Mouse (Mus musculus) kidney, adult 18-20 months (tissue): ENCODE measurements around the gene Wipf2.
A peak's percentile ranks its signal among the peaks of the same experiment; 100 is the strongest.
"Not testable (repeated sequence)": the region's sequence is repeated elsewhere in the genome, so short reads cannot be mapped to it uniquely, and the experiment has no call there.

ENCODE experiments used
- DNase-seq: peaks from one replicate; pipeline ENCODE4 v3.0.0; 2021

Gene Wipf2

GRCm38 (mm10) chr11:98863028-98863750 lies at the start of gene Wipf2:
Wipf2 (plus strand) TSS chr11:98863638.
- peak; percentile 95 for DNase-seq

DNA sequence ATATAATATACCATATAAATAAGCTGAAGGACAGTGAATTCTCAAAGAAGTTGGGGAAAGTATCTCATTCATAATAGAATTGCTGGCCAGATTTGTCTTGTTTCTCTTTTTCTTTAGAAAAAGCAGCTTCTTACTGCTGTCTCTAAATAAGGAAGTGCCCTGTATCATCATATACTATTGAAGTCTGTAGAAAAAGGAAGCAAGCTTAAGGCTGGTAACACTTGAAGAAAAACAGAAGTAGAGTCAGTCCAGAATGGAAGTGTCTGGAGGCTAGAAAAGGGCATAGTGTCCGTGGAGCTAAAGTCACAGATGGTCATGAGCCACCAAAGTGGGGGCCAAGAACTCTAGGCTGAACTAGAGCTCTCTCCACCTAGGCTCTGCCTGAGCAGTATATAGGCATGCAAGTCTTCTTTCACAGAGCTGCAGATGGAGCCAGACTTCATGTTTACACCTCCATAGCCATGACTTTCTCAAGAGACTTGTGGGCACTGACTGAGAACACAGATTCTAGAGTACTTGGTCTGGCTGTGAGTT lies 46.7 kb upstream of the Wipf2 start:
- DNase-seq: no peak

DNA sequence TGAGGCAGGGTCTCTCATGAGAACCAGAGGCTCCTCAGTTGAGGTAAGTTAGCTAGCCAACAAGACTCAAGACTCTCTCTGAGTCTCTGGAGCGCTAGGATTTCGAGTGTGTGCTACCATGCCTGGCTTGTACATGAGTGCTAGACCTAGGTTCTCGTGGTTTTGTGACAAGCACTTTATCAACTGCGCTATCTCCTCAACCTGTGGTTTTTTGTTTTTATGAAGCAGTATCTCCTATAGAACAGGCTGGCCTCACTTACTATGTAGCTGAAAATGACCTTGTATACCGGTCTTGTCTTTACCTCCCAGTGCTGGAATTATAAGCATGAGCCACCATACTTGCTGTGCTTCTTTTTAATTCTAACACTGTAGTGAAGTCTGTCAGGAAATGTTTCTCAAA lies 42.5 kb upstream of the Wipf2 start:
- DNase-seq: no peak

DNA sequence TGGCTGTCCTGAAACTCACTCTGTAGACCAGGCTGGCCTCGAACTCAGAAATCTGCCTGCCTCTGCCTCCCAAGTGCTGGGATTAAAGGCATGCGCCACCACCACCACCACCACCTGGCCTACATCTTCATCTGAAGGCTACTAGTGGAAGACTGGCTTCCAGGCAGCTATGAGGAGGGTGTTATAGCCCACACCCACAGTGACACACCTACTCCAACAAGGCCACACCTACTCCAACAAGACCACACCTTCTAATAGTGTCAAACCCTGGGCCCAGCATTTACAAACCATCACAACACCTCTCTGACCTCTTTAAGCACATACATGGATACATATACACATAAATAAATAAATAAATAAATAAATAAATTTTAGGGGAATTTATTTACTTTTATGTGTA lies 37.4 kb upstream of the Wipf2 start:
- DNase-seq: not testable (repeated sequence)

DNA sequence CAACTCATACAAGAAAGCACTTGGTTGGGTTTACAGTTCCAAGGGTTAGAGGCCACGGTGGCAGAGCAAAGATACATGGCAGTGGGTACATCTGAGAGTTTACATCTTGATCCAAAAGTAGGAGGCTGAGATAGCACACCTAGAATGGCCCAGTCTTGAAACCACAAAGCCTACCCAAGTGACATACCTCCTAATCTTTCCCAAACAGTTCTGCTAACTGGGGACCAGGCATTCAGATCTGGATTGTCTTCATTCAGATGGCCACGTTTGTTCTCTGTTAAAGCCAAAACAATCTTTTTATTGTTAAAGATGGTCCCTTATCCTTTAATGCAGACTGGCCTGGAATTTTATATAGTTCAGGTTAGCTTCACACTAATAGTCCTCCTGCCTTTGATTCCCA lies 35.6 kb upstream of the Wipf2 start:
- no peak for DNase-seq

DNA sequence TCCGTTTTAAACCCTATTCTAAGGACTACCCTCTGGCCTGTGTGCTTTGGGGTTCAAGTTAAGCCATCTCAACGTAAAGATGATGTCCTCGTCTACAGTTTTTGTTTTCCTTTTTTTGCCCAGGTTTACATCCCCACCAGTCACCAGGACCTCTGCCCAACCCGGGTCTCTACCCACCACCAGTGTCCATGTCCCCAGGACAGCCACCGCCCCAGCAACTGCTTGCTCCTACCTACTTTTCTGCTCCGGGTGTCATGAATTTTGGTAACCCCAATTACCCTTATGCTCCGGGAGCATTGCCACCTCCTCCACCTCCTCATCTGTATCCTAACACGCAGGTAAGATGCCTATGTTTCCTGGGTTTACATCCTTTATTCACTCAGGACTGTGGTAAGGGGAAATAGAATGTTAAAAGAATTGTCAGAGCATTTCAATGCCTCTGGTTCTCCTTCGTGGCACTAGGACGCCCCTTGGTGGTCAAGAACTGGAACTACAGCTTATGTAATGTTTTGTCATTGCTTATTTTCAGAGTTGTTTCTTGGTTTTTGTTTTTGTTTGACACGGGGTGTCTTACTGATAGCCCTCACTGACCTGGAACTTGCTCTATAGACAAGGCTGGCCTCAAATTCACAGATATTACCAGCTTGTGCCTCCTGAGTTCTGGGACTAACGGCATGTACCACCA lies 34.2 kb upstream of the Wipf2 start:
- DNase-seq: peak; percentile 31

DNA sequence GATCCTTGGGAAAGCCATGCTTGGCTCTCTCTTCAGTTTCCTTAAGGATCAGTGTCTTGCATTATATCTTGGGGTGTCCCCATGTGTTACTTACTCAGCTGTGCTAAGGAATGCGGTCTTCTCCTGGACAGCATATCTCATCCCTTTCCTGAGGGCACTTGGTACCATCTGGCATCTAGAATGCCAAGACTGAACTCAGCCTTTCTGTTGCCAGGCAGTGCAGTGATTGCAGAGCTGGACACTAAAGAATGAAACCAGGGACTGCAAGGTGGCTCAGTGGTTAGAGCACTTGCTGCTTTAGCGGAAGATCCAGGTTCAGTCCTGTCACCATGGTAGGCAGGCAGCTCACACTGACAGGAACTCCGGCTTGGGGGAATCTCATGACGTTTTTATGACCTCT lies 33.6 kb upstream of the Wipf2 start:
- DNase-seq: no peak

DNA sequence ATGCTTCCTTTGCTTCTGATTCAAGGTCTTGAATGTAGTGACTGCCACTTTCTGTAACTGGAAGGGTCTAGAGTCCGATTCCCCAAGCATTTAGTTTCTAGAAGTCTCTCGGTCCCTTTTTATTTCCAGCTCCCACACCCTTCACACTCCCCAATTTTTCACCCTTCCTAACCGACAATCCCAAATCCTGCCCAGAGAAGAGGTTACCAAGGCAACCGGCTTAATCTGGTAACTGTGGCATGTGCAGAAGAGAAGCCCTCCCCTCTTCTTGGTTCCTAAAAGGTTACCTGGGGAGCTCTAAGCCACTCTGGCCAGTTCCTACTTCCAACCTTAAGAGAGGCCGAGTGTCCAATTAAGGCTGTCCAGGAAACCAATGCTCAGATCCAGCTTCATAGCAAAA lies 28.1 kb upstream of the Wipf2 start:
- no peak for DNase-seq

GRCm38 (mm10) chr11:98835725-98836124 lies 27.7 kb upstream of the Wipf2 start:
- no peak for DNase-seq

GRCm38 (mm10) chr11:98836128-98836527 lies 27.3 kb upstream of the Wipf2 start:
- DNase-seq: no peak

DNA sequence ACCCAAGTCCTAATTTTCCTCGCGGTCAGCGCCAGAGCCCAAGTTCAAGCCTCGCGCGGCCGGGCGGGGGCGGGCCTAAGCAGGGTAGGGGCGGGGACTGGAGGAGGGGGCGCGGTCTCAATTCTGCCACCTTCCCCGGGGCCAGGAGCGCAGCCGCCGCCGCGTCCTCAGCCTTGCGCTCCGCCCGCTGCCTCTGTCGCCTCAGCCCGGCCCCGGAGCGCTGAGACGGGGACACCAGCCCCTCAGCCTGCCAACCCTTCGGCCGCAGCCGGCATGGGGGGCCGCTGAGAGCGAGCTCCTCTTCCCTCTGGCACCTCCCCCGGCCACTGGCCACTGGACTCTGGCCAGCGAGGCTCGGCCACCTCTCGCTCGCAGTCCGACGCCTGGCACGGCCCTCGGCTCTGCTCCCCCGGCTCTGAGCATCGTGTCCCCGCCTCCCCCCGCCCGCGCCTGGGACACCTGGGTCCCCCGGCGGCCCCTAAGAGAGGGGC lies 26.7 kb upstream of the Wipf2 start, which contains the start of gene Rapgefl1:
Rapgefl1 (plus strand) TSS at position 135 of the 491 bp plus-strand sequence.
- DNase-seq: peak; percentile 89

DNA sequence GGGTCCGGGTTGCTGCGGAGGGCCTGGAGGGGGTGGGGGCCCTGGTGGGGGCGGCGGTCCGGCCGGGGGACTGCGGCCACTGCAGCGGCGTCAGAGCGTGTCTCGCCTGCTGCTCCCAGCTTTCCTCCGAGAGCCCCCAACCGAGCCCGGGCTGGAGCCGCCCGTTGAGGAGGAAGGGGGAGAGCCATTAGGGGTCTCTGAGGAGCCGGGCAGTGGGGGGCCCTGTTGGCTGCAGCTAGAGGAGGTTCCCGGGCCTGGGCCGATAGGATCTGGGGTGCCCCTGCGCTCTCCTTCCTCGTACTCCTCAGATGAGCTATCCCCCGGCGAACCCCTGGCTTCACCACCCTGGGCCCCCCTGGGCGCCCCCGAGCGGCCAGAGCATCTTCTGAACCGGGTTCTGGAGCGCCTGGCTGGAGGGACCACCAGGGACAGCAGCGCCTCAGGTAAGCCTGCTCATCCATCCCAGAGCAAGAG lies 26.2 kb upstream of the Wipf2 start:
- DNase-seq: no peak

DNA sequence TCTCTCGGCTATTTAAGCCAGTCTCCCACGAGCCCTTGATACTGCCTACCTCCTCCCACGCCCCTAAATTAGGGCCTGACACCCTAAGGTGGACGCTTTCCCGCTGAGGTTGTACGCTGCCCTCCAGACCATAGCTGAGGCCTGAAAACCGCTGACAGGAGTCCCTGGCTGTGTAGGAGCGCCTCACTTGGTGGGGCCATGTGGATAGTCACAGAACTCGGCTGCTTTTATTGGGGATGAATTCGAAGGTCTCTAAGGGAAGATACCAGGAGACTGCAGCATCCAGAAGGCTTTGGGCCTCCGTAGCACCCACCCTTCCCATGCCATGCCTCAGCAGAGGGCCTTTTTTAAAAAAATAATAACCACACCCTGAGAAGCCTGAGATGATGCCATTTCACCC lies 25.5 kb upstream of the Wipf2 start:
- DNase-seq: no peak

DNA sequence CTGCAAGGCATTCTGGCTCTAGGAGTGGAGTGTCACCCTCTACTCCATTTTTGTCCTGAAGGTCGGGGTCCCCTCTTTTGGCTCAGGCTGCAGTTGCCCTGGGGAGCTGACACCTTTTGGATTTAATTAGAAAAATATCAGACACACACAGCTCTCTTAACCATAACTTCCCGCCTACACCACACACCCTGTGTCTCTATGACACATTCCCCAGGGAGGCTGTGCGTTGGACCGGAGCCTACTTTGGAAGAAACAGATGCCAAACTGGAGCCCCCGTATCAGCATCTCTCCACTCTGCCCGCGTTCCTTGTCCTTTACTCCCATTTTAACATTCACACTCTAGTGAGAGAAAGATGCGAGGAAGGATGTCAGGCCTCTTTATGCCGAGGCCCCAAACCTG lies 24.9 kb upstream of the Wipf2 start:
- DNase-seq: no peak

DNA sequence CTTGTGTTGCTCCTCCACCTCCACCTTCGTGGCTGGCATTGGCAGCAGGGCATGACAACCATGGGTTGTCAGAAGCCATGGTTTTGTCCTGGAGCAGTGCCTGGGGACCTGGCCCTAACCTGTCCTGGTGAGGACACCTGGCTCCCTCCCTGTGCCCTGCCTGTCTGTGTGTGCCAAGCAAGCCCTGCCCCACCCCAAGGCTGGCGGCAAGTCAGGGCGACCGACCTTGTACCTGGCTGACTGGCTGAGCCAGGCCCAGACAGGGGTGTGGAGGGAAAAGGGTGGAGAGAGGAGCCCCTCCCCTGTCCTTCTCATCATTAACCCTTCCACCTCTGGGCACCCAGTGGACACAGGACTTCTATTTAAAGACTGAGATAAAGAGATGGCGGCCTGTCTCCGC lies 24.0 kb upstream of the Wipf2 start:
- DNase-seq: peak; percentile 34

DNA sequence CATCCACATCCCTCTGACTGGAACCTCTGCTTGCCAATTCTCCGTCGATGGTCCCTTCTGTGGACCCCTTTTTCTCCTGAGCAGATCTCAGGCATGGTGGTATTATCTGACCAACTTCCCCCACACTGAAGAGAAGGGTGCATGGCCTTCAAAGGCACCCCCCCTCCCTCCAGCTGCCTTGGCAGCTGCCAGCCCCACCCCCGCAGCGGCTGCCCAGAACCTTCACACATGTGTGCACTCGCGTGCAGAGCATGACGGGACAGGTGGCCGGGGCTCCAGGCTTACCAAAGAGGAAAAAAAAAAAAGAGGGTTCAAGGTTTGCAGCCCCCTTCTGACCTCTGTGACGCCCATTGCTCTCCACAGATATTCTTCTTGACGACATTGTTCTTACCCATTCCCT lies 23.5 kb upstream of the Wipf2 start:
- DNase-seq: no peak

DNA sequence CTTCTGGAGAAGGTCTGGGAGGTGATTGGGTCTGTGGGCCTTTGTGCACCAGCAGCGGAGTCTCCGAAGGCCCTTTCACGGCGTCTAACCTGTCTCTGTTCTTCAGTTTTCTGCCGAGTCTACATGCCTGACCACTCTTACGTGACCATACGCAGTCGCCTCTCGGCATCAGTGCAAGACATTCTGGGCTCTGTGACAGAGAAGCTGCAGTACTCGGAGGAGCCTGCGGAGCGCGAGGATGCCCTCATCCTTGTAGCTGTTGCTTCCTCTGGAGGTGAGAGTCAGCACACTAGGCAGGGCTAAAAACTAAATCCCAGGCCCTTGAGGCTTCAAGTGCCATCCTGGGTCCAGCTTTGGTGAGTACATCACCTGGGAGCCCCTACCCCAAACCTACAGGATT lies 17.4 kb upstream of the Wipf2 start:
- no peak for DNase-seq

DNA sequence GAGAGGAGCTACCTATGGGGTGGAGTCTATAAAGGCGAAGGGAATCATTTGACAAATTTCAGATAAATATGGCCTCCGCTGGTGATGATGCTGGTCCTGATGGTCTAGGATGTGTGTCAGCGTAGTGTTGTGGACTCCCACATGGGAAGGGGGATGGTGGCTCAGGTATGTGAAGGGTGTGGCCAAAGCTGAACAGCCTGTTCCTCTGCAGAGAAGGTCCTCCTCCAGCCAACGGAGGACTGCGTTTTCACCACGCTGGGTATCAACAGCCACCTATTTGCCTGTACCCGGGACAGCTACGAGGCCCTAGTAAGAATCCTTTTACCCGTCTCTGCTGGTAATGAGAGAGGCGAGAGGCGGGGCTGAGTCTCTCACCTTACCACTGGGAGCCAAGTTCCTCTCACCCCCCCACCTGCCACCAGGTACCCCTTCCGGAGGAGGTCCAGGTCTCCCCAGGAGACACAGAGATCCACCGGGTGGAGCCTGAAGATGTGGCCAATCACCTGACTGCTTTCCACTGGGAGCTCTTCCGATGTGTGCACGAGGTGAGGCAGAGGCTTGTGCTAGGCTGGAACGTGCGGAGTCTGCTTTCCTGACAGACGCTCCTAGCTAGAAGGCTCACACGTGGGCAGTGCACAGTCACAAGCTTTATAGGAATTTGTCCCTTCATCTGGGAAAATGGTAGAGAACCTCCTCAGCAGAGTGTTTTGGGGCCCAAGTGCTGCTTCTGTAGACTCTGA lies 16.4 kb upstream of the Wipf2 start:
- no peak for DNase-seq

GRCm38 (mm10) chr11:98849196-98849894 lies 14.1 kb upstream of the Wipf2 start:
- peak; percentile 13 for DNase-seq

DNA sequence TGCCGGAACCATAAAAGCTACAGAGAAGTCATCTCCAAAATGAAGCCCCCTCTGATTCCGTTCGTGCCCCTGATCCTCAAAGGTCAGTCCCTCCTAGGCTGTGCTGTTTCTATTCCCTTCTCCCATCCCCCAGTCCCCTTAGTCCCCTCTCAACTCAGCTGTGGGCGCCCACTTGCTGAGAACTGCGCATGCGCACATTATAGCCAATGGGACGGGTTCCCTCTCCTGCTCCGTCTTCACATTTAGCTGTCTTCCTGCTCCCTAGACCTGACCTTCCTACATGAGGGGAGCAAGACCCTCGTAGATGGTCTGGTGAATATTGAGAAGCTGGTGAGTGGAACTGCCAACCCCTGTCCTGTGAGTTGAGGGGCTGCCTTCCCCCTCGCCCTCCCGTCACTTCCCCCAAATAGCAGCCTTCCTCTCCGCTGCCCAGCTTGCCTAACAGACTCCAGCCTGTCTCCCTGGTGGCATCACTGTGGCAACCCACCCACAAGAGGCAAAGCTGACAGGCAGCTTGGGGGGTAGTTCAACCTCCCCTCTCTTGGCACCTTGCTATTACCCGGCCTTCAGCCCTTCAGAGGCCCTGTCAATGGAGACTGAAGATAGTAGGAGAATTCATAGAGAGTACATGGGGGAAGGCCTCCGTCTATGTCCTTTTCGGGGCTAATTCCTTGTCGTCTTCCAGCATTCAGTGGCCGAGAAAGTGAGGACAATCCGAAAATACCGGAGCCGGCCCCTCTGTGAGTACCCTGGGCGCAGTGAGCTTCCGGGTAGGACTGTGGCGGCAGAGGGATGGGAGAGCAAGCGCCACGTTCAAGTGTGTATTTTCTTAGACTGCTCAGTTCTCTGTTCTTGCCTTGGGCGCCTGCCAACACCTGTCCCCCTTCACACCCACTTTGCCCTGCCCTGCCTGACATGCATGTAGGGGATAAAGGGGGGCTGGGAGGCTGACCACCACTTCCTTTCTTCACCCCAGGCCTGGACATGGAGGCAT lies 13.0 kb upstream of the Wipf2 start:
- DNase-seq: no peak

GRCm38 (mm10) chr11:98854116-98854515 lies 9.3 kb upstream of the Wipf2 start:
- DNase-seq: no peak
